Mouse (Mus musculus): ENCODE data around the gene Map4k4.

The Map4k4 gene

DNA sequence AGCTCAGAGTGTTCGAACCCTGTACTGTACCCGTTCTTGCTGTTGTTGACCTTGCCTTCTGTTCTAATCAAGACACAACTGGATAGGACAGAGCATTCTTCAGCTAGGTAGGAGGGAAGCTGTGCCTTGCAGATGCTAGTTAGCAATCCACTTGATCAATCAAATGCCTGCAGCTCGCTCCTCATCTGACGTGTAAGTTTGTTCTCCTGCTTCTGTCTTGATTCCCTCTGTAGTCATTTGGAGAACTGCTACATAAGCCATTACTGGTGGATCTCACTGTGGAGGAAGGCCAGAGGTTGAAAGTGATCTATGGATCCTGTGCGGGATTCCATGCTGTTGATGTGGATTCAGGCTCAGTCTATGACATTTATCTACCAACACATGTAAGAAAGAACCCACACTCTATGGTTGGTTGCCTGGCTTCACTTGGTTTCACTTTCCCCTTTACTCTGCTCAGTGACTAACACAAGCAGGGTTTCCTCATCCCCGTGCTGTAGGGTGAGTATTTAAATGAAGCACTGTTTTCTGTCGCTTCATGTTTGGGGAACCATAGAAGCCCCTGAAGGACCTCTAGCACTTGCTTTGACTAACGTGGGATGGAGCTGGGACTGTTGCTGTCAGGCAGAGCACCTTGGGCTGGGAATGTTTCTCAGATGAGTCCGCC lies 121.9 kb downstream of the Map4k4 start:
- TF ChIP-seq GATA4 (IDR thresholded peaks at IDR 0.05; ENCODE audit: insufficient replicate concordance, low read length): no peak

DNA sequence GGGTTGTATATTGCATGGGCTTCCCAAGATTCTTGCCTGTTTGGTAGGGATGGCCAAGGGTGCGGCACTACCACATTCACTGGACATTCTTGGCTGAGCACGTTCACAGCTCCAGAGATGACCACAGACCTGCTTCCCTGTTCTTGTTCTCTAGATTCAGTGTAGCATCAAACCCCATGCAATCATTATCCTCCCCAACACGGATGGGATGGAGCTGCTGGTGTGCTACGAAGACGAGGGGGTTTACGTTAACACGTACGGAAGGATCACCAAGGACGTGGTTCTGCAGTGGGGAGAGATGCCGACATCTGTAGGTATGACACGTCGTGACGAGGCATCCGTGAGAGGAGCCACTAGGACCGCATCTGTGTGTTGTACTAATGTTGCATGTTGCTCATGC lies 122.5 kb downstream of the Map4k4 start:
- no peak for TF ChIP-seq GATA4 (IDR thresholded peaks at IDR 0.05; ENCODE audit: insufficient replicate concordance, low read length)

DNA sequence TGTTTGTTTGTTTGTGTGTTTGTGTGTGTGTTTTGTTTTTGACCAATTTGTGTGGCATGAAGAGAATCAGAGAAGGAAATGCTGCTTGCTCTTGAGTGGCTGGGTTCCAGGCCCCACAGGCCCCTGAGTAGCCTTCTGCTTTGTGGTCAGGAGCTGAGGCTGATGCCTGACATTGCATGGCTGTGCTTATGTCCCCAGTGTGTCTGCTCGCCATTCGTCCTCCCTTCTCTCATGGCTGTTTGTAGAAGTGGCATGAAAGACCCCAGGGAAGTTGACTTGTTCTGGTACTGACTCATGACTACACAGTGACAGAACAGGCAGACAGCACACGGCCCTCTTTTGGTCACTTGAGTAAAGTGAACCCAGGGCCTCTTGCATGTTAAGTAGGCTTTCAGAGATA lies 123.0 kb downstream of the Map4k4 start:
- TF ChIP-seq GATA4 (IDR thresholded peaks at IDR 0.05; ENCODE audit: insufficient replicate concordance, low read length): no peak

DNA sequence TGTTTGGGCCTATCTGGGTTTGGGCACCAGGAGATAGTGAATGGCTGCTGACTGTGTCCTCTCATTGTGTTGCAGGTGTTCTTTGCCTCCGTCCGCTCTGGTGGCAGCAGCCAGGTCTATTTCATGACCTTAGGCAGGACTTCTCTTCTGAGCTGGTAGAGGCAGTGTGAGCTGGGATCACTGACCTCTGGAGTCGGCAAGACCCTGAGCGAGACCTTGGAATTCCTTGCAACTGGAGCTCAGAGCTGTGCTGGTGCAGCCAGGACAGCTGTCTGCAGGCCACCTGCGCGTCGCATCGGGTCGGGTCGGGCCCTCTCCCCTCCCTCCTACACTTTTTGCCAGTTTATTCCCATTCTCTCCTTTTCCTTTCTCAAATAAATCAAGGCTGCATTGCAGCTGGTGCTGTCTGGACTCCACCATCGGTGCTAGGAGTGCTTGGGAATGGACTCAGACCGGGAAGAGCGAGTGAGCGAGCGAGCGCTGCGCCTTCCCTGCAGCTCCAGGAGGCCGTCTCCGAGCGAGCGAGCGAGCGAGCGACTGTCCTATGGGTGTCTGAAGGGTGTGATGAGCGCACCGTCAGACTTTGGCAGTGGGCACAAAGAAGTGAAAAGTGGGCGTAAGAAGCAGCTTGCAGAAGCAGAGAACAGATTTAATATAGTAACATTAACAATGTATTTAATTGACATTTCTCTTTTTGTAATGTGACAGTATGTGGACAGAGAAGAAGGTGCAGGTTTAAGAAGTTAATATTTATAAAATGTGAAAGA lies 124.0 kb downstream of the Map4k4 start:
- TF ChIP-seq GATA4 (IDR thresholded peaks at IDR 0.05; ENCODE audit: insufficient replicate concordance, low read length): no peak

DNA sequence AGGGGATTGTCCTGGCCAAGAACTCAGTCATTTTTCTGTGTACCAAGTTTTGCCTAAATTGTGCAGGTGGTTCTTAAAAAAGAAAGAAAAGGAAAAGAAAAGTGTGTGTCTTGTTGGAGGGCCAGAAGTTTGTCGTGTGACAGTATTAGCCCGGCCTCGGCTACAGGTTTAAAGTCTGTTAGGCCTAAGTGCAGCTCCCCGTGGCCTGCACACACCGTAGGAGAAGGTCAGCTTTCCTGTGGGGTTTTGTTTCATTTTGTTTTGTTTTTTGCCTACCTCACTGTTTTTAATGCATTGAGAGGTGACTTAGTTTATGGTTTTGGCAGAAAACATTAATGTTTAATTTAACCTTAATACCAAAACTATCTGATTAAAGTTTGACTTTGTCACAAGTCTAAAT lies 124.7 kb downstream of the Map4k4 start:
- no peak for TF ChIP-seq GATA4 (IDR thresholded peaks at IDR 0.05; ENCODE audit: insufficient replicate concordance, low read length)

DNA sequence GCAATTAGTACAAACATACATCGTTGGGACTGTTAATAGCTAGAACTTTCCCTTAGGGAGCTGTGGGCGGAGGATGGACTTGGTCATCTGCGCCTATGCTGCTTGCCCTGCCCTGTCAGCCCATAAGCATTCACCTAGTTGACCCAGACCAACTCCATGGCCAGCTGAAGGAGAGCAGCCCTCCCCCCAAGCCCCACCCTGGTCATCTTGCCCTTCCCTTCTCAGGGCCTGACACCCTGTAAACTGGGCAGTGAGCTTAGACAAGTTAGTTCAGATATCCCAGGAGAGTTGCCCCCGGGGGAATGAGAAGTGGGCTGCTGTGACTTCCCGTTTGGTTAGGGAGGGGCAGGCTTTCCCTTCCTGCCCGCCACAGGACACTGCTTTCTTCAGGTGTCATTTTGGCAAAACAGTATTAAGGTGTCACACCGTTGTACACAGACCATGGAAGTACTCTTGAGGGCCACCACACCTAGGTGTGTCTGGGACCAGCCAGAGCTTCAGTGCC lies 126.5 kb downstream of the Map4k4 start:
- TF ChIP-seq GATA4 (IDR thresholded peaks at IDR 0.05; ENCODE audit: insufficient replicate concordance, low read length): no peak

DNA sequence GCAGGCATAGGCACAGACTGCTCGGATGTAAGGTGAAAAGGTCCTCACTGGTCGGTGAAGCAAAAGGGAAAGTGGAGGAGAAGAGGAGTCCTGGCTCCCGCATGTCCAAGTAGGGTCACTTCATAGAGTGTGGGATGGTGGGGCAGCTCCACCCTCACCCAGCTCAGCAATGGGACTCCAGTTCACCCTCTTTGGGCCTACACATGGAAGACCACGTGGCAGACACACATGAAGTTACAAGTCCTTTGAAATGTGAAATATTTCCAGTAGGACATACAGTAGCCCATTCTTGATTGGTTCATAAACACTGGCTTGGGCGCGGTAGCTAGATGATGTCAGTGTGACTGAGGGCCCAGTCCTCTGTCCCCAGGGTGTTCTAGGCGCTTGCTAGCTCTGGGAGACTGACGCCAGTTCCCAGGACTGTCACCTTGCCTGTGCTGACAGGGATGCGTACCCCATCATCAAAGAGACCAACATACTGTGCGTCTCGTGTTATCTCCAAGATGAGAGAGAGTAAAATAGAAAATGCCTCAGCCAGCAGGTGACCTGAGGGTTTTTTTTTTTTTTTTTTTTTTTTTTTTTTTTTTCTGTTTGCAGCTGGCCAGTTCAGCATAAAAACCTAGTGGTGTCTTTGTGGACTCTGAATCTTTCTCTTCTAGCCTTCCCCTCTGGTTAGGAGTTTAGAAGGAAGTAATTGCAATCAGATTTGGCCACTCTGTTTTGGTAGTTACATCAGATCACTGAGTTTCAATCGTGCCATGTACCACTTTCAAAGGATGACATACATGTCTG lies 127.7 kb downstream of the Map4k4 start:
- no peak for TF ChIP-seq GATA4 (IDR thresholded peaks at IDR 0.05; ENCODE audit: insufficient replicate concordance, low read length)

DNA sequence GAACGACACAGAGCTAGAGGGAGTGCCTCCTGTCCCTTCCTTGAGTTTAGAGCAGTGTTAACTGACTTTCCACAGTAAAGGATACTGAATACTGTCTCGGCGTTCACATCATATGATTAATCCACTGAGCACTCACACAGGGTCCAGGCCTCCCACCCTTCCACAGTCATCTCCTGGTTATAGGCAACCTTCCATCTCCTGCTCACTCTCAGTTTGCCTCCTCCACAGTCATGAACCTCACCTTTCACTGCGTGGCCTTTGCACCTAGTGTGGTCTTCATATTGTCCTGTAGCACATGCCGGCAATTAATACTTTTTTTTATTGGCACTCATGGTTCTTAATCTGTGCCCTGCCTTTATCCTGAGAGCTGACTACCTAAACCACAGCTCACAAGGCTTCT lies 128.9 kb downstream of the Map4k4 start:
- no peak for TF ChIP-seq GATA4 (IDR thresholded peaks at IDR 0.05; ENCODE audit: insufficient replicate concordance, low read length)

DNA sequence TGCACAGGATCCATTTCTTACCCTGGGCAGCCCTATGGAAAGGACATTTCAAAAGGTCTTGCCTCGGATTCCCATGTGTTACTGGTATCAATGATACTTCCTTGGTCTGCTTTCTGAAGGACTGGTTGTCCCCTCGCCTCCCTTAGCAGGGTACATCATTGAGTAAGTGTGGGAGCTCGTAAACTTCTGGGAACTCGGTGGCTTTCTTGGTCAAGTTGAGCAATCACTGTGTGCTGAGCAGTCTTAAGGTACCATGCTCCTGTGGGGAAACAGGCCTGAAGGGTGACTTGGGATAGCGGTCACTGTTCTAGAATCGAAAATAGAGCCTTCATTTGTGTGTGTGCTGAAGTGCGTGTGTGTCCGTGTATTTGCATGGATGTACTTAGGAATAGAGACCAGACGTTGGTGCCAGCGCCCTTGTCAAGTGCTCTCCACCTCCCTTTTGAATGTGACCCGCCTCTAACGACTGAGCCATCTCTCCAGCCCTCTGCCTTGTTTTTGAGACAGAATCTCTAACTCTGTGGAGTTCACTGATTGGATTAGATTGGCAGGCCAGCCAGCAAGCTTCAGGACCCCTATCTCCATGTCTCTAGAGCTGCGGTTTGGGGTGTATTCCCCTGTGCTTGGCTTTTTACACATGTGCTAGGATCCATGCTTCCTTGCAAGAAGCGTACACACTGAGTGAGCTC lies 129.7 kb downstream of the Map4k4 start:
- no peak for TF ChIP-seq GATA4 (IDR thresholded peaks at IDR 0.05; ENCODE audit: insufficient replicate concordance, low read length)

DNA sequence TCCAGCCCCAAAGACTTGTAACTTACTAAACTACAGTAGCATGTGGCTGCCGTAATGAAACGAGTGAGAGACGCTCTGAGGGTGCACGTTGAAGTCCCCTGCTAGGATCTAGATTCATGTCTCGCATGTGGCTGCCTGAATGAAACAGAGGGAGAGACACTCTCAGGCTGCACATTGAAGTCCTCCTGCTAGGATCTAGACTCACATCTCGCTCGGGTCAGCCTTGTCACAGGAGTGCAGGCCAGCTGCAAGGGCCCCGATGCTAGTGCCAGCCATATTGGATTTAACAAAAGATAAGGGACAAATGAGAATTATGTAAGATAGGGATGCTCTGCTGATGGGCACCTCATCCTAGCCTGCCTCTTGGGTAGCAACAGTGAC lies 130.3 kb downstream of the Map4k4 start:
- TF ChIP-seq GATA4 (IDR thresholded peaks at IDR 0.05; ENCODE audit: insufficient replicate concordance, low read length): no peak

DNA sequence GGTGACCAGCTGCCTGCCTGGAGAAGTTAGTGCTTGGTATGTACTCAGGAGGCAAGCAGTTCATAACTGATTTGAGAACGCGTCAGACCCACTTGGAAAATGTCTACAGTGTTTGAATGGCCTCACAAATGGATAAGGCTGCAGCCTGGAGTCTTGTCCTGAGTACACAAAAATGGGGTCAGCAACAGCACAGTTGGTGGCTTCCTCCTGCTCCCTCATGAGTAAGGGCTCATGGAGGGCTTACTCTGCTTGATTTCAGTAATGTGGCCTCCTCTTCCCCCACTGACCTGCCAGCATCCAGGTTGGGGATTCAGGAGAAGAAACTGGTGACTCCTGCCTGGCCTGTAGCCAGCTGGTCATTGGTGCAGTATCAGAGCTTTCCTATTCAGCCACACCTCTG lies 130.9 kb downstream of the Map4k4 start:
- no peak for TF ChIP-seq GATA4 (IDR thresholded peaks at IDR 0.05; ENCODE audit: insufficient replicate concordance, low read length)

DNA sequence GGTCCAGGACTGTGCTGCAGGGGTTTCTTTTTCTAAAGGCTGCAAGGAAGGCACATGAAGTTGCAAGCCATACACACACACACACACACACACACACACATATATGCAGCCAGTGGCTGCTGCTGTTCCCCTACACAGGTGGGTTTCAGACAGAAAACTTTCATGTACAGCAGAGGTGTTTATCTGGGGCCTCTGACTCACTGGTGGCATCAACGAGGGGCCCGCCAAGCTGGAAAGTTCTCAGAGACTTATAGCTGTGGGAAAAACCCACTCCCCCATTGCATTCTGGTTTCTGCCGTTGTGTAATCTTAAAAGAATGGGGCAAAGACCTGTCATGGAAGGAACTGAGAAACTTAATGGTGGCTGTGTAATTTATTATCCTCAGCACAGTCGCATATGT lies 132.6 kb downstream of the Map4k4 start:
- no peak for TF ChIP-seq GATA4 (IDR thresholded peaks at IDR 0.05; ENCODE audit: insufficient replicate concordance, low read length)

DNA sequence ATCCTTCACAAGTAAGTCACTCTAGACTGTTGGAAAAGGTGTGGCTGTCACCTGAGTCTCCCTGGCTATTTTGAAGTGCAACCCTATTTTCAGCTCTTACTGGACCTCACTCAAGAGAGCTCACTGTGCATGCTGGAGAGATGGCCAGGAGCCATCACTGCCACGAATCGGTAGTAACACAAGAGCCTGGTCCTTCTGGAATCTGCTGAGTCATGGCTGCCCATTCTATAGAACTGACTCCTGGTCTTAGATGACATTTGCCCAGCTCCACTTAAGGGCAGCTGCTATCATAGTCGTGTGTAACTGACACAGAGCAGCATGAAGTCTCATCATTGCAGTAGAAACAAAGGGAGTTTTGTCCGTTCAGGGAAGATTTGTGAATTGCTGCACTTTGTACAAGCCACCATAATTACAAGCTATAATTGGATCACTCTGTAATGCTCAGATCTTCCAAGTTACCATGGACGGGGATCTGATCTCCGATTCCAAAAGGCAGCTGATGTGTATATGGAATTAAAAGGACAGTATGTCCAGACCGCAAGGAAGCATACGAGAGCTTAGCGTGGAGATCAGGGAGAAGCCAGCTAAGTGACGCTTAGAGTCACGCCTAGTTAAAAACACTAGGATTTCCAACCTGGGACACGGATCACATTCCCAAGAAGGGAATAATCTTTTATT lies 133.2 kb downstream of the Map4k4 start:
- no peak for TF ChIP-seq GATA4 (IDR thresholded peaks at IDR 0.05; ENCODE audit: insufficient replicate concordance, low read length)

DNA sequence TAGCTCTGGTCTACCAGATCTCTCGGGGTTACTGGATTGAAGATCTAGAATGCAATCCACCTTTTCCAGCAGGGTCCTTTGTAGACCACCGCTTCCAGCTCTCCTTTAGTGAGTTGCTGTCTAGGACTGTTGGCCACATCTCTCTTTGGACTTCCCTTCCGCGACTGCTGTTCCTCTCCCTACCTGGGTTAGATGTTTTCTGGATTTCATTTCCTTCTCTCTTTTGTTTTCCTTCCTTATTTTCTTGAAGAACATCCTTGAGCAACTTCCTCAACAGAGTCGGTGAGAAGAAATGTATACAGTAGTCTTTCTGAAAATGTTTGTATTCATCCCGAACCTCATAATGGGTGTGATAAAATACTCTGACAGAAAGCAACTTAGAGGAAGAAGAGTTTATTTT lies 137.1 kb downstream of the Map4k4 start:
- TF ChIP-seq GATA4 (IDR thresholded peaks at IDR 0.05; ENCODE audit: insufficient replicate concordance, low read length): no peak

DNA sequence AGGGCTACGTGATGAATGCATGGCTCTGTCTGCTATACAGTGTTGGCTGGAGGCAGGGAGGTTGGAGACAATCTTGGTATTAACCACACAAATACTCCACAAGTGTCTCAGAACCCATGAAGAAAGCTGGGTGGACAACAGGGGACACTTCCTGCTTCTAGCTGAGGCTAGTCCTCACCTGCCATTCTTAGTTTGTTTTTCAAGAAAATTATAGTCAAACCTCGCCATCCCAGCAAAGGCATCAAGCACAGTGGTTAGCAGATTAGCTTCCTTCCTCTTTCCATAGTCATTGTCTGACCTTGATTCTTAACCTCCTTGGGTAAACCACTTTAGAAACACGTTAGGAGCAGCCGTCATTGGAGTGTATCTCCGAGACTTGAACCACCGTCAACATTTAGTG lies 145.0 kb downstream of the Map4k4 start:
- TF ChIP-seq GATA4 (IDR thresholded peaks at IDR 0.05; ENCODE audit: insufficient replicate concordance, low read length): no peak
